Mouse (Mus musculus): ENCODE data around the gene Olfm1.

Olfm1 gene

GRCm38 (mm10) chr2:28192821-28193689 lies at the start of gene Olfm1:
Gene Olfm1 (plus strand): TSS chr2:28192992.
- DNase-seq (ENCODE audit: low read depth, low spot score) = no peak

- DNase-seq (ENCODE audit: low read depth, low spot score) = no peak
These were observed 49.3 kb upstream of the Olfm1 start for GRCm38 (mm10) chr2:28143417-28144045.

GRCm38 (mm10) chr2:28145702-28146101 lies 47.1 kb upstream of the Olfm1 start:
- no peak for DNase-seq (ENCODE audit: low read depth, low spot score)

- DNase-seq (ENCODE audit: low read depth, low spot score) = no peak
These were observed 46.6 kb upstream of the Olfm1 start for GRCm38 (mm10) chr2:28146152-28146551.

- DNase-seq (ENCODE audit: low read depth, low spot score) = no peak
These were observed 46.1 kb upstream of the Olfm1 start for GRCm38 (mm10) chr2:28146685-28147084.

GRCm38 (mm10) chr2:28147248-28147794 lies 45.5 kb upstream of the Olfm1 start:
- DNase-seq (ENCODE audit: low read depth, low spot score) = no peak

GRCm38 (mm10) chr2:28149688-28150087 lies 43.1 kb upstream of the Olfm1 start:
- DNase-seq (ENCODE audit: low read depth, low spot score) = no peak

- DNase-seq (ENCODE audit: low read depth, low spot score) = no peak
These were observed 32.2 kb upstream of the Olfm1 start for GRCm38 (mm10) chr2:28160568-28160967.

- no peak for DNase-seq (ENCODE audit: low read depth, low spot score)
These were observed 27.2 kb upstream of the Olfm1 start for GRCm38 (mm10) chr2:28165570-28165969.

GRCm38 (mm10) chr2:28169336-28169735 lies 23.5 kb upstream of the Olfm1 start:
- DNase-seq (ENCODE audit: low read depth, low spot score) = no peak

GRCm38 (mm10) chr2:28171962-28172361 lies 20.8 kb upstream of the Olfm1 start:
- DNase-seq (ENCODE audit: low read depth, low spot score) = no peak

GRCm38 (mm10) chr2:28173225-28174141 lies 19.3 kb upstream of the Olfm1 start:
- DNase-seq (ENCODE audit: low read depth, low spot score) = no peak

- DNase-seq (ENCODE audit: low read depth, low spot score) = no peak
These were observed 18.4 kb upstream of the Olfm1 start for GRCm38 (mm10) chr2:28174441-28174840.

- DNase-seq (ENCODE audit: low read depth, low spot score) = no peak
These were observed 14.2 kb upstream of the Olfm1 start for GRCm38 (mm10) chr2:28178600-28178999.

GRCm38 (mm10) chr2:28180053-28180452 lies 12.7 kb upstream of the Olfm1 start:
- DNase-seq (ENCODE audit: low read depth, low spot score) = no peak

- DNase-seq (ENCODE audit: low read depth, low spot score) = no peak
These were observed 4.3 kb upstream of the Olfm1 start for GRCm38 (mm10) chr2:28188398-28188944.

- DNase-seq (ENCODE audit: low read depth, low spot score) = no peak
These were observed 897 bp downstream of the Olfm1 start for GRCm38 (mm10) chr2:28193690-28194087.

- no peak for DNase-seq (ENCODE audit: low read depth, low spot score)
These were observed 2.3 kb downstream of the Olfm1 start for GRCm38 (mm10) chr2:28194962-28195617.

- no peak for DNase-seq (ENCODE audit: low read depth, low spot score)
These were observed 2.9 kb downstream of the Olfm1 start for GRCm38 (mm10) chr2:28195726-28196125.

GRCm38 (mm10) chr2:28201441-28201841 lies 8.6 kb downstream of the Olfm1 start:
- no peak for DNase-seq (ENCODE audit: low read depth, low spot score)

GRCm38 (mm10) chr2:28204167-28204566 lies 11.4 kb downstream of the Olfm1 start:
- peak; percentile 80 for DNase-seq (ENCODE audit: low read depth, low spot score)

Data from embryo, embryonic 11.5 days (tissue).